Mouse (Mus musculus) gonadal fat pad, adult 2 months (tissue): ENCODE measurements around the gene Olfr1247. TPM values are rescaled to one million over a fixed set of nuclear protein-coding genes. Genes with fewer than 3 reads are reported as not detected.
"Not testable (repeated sequence)": the region's sequence is repeated elsewhere in the genome, so short reads cannot be mapped to it uniquely, and the experiment has no call there.

ENCODE experiments used
- DNase-seq: peaks from one replicate; pipeline ENCODE4 v3.0.0-alpha.2; 2012; ENCODE audit warnings: low read depth
- polyA plus RNA-seq: library from polyadenylated mRNA; depleted of rRNA; stranded (reverse); fragments of >200 nt; gene quantifications from 2 replicates; pipeline ENCODE4 v1.2.3, GENCODE M21; 2012; rRNA removed

The Olfr1247 gene
- not detected in 2 replicates for polyA plus RNA-seq

GRCm38 (mm10) chr2:89614030-89614429 lies at the start of gene Olfr1247:
Gene Olfr1247 (minus strand): TSS chr2:89614130.
- no peak for DNase-seq

DNA sequence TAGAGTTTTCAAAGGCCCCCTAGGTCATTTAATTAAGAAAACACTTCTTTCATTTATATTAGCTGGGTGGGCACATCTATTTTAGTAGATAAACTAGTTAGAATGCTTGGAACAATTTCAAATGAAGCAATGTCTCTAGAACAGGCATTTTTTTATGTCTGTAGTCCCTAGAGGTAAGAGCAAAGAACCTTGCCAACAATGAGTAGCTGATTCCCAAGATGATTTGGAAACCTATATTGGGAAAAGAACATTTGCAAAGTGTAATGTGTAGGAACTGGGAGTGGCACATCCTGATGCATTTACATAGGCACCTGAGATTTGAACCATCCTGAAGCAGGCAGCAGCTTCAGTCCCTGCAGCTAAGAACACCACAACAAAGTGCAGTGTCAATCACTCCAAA lies 47.4 kb upstream of the Olfr1247 start, which contains the start of gene Olfr1250:
TSS of gene Olfr1250 (minus strand) at position 101 of the 400 bp plus-strand sequence.
- no peak for DNase-seq

DNA sequence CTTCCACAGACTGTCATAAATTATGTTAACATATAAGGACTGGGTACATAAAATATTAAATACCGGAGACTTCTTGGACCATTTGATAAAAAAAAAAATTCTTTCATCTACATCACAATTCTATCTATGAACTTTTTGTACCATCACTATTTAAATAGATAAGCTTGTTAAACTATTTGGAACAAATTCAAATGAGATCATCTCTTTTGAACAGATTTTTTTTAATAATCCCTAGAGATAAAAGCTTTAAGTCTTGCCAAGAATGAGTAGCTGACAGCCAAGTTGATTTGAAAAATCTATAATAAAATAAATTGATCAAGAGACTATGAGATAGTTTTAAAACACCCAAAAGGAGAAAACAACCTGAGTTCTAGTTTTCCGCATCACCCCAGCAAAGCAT lies 21.0 kb upstream of the Olfr1247 start, which contains the start of gene Olfr1249:
TSS of gene Olfr1249 (minus strand) at position 101 of the 400 bp plus-strand sequence.
- DNase-seq = no peak

DNA sequence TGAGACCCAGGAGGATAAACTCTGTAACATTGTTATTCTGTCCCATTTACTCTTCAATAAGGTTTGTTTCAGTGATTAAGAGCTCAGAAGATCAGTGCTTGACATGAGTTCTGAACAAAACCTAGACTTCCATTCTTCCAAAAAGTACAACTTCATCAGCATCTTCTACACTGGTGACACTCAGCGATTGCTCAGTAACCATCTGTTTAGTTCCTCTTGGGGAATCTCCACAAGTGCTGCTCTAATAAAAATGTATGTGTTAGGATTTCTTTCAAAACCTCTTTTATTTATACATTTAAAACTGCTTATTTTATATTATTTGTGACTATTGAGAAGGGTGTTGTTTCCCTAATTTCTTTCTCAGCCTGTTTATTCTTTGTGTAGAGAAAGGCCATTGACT lies 4.2 kb upstream of the Olfr1247 start, which contains the start of gene Olfr1248:
TSS of gene Olfr1248 (minus strand) at position 101 of the 400 bp plus-strand sequence.
- not testable (repeated sequence) for DNase-seq

- DNase-seq = no peak
These were observed 20.9 kb downstream of the Olfr1247 start, which contains the start of gene Olfr1246 for GRCm38 (mm10) chr2:89593057-89593456. Gene Olfr1246 (minus strand): TSS chr2:89593157.

DNA sequence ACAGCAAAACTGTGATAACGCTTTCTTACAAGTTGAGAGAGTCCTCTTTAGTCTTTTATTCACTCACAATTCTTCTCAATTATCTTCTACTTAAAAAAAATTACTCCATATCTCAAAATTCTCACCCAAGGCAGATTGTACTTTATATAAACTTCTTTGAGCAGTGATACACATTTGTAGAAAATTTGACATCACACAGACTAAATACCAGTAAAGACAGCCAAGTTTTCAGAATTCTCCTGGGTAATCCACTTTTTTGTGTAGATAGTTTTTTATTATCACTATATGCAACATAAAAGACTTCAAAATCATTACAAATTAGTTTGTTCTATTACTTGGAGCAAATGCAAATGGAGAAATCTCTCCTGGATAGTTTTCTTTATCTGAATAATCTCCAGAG lies 35.6 kb downstream of the Olfr1247 start, which contains the start of gene Olfr1245:
TSS of gene Olfr1245 (minus strand) at position 101 of the 400 bp plus-strand sequence.
- no peak for DNase-seq

GRCm38 (mm10) chr2:89562706-89563105 lies 51.2 kb downstream of the Olfr1247 start:
- DNase-seq = not testable (repeated sequence)

Other genes with a start within 250 kb of the Olfr1247 start
- not detected in 2 replicates for gene Olfr1234, start 249.3 kb downstream of the Olfr1247 start, polyA plus RNA-seq
- gene Olfr1238, start 204.5 kb downstream of the Olfr1247 start, polyA plus RNA-seq = not detected in 2 replicates
- gene Olfr1239, start 193.7 kb downstream of the Olfr1247 start, polyA plus RNA-seq = not detected in 2 replicates
- not detected in 2 replicates for gene Olfr1240, start 171.1 kb downstream of the Olfr1247 start, polyA plus RNA-seq
- gene Olfr1241, start 127.0 kb downstream of the Olfr1247 start, polyA plus RNA-seq = not detected in 2 replicates
- gene Olfr1242, start 115.8 kb downstream of the Olfr1247 start, polyA plus RNA-seq = not detected in 2 replicates
- not detected in 2 replicates for gene Olfr1243, start 82.6 kb downstream of the Olfr1247 start, polyA plus RNA-seq
- not detected in 2 replicates for gene Olfr1245, start 35.7 kb downstream of the Olfr1247 start, polyA plus RNA-seq
- gene Olfr1246, start 21.0 kb downstream of the Olfr1247 start, polyA plus RNA-seq = not detected in 2 replicates
- not detected in 2 replicates for gene Olfr1248, start 4.1 kb upstream of the Olfr1247 start, polyA plus RNA-seq
- not detected in 2 replicates for gene Olfr1249, start 20.9 kb upstream of the Olfr1247 start, polyA plus RNA-seq
- not detected in 2 replicates for gene Olfr1250, start 47.3 kb upstream of the Olfr1247 start, polyA plus RNA-seq
- not detected in 2 replicates for gene Olfr1251, start 57.8 kb upstream of the Olfr1247 start, polyA plus RNA-seq
- gene Olfr1252, start 110.9 kb upstream of the Olfr1247 start, polyA plus RNA-seq = not detected in 2 replicates
- not detected in 2 replicates for gene Olfr1253, start 143.0 kb upstream of the Olfr1247 start, polyA plus RNA-seq
- gene Olfr1254, start 179.5 kb upstream of the Olfr1247 start, polyA plus RNA-seq = not detected in 2 replicates
- gene Olfr1255, start 197.9 kb upstream of the Olfr1247 start, polyA plus RNA-seq = not detected in 2 replicates
- gene Olfr1256, start 227.4 kb upstream of the Olfr1247 start, polyA plus RNA-seq = not detected in 2 replicates
- not detected in 2 replicates for gene Olfr48, start 234.1 kb upstream of the Olfr1247 start, polyA plus RNA-seq